ENCODE assay signal across 9 mouse cellular contexts in genomic region chr13:46838551-46838950, GRCm38 (mm10).
A peak's percentile ranks its signal among the peaks of the same experiment; 100 is the strongest.
DNase-seq lines count a peak whose midpoint lies in the region; ATAC-seq and TF ChIP-seq lines count a peak whose summit lies in the region.
"Had no signal": no experiment of that assay in that cellular context is flagged by ENCODE, and none has a peak within 500 bp of the region (broad histone marks: within the 10 kb centered on the region; RNA-seq: fewer than 3 reads in every experiment).

No protein-coding gene starts in this region.

- TF ChIP-seq POLR2A in heart, adult 2 months (IDR thresholded peaks at IDR 0.05; ENCODE audit: insufficient read depth, low read depth, low read length) = no peak
- no peak for TF ChIP-seq POLR2A in thymus, adult 2 months (IDR thresholded peaks at IDR 0.05; ENCODE audit: control insufficient read depth, extremely low read depth, insufficient read depth, low read length, poor library complexity)

- H3K36me3 ChIP-seq in heart, adult 2 months (ENCODE audit: control insufficient read depth, insufficient read depth, low read length) = peaks cover 8% of the 10 kb centered on the region; the same call in 1 of the 2 replicates
- H3K36me3 ChIP-seq in heart, embryonic 12.5 days = peaks cover 17% of the 10 kb centered on the region
- H3K36me3 ChIP-seq in thymus, adult 2 months (ENCODE audit: control insufficient read depth, insufficient read depth, low read length) = no peaks in the 10 kb centered on the region
- H3K36me3 ChIP-seq in forebrain, embryonic 15.5 days = no peaks in the 10 kb centered on the region

- no peaks in the 10 kb centered on the region; the same call in 1 of the 2 replicates for H3K9me3 ChIP-seq in heart, embryonic 12.5 days (replicated peaks)
- no peaks in the 10 kb centered on the region for H3K9me3 ChIP-seq in forebrain, embryonic 15.5 days

- no peaks in the 10 kb centered on the region for H3K27me3 ChIP-seq in heart, adult 2 months (ENCODE audit: control insufficient read depth, insufficient read depth, low read length)
- no peaks in the 10 kb centered on the region for H3K27me3 ChIP-seq in heart, embryonic 12.5 days (replicated peaks)
- H3K27me3 ChIP-seq in thymus, adult 2 months (ENCODE audit: control insufficient read depth, insufficient read depth, low read length) = no peaks in the 10 kb centered on the region
- H3K27me3 ChIP-seq in forebrain, embryonic 15.5 days = no peaks in the 10 kb centered on the region

- no peak for ATAC-seq in heart, embryonic 12.5 days (ENCODE audit: insufficient number of reproducible peaks, low FRiP score)
- ATAC-seq in forebrain, embryonic 15.5 days (replicated peaks) = no peak

- H3K79me2 ChIP-seq in heart, adult 2 months (replicated peaks; ENCODE audit: control insufficient read depth, insufficient read depth, low read length) = no peaks in the 10 kb centered on the region; the same call in 1 of the 2 replicates

- intact Hi-C loops in heart, adult 2 months (cut with DNase I) = loop anchor here (1.0 to 5.0 kb wide), 2 partner anchors 92 to 134 kb away; no protein-coding TSS in a partner anchor

- H3K27ac ChIP-seq in heart, adult 2 months = no peak overlapping the region
- no peak overlapping the region for H3K27ac ChIP-seq in heart, embryonic 12.5 days (ENCODE audit: poor library complexity, severe bottlenecking)
- H3K27ac ChIP-seq in thymus, adult 2 months (ENCODE audit: control insufficient read depth, insufficient read depth, low read length) = no peak overlapping the region
- H3K27ac ChIP-seq in forebrain, embryonic 15.5 days (replicated peaks) = no peak overlapping the region

- no peak overlapping the region for H3K9ac ChIP-seq in heart, adult 2 months (ENCODE audit: low read depth, low read length)
- H3K9ac ChIP-seq in heart, embryonic 12.5 days = no peak overlapping the region
- H3K9ac ChIP-seq in forebrain, embryonic 15.5 days (replicated peaks) = no peak overlapping the region

- peak; percentile 75 for TF ChIP-seq CTCF in heart, adult 2 months (IDR thresholded peaks at IDR 0.05)
- no peak for TF ChIP-seq CTCF in thymus, adult 2 months (IDR thresholded peaks at IDR 0.05; ENCODE audit: borderline replicate concordance, control insufficient read depth, extremely low read depth, insufficient read depth, low read length, poor library complexity)

- WGBS in heart, adult 2 months = 29% methylated on average over 2 of the region's 2 CpGs
- WGBS in heart, embryonic 12.5 days = 62% methylated on average over 2 of the region's 2 CpGs
- 54% methylated on average over 2 of the region's 2 CpGs for WGBS in thymus, adult 2 months
- 70% methylated on average over 2 of the region's 2 CpGs for WGBS in forebrain, embryonic 15.5 days

- TF ChIP-seq EP300 in heart, adult 2 months (IDR thresholded peaks at IDR 0.05; ENCODE audit: insufficient read depth, low read depth, low read length) = no peak

- no peak overlapping the region for H3K4me3 ChIP-seq in heart, adult 2 months
- H3K4me3 ChIP-seq in heart, embryonic 12.5 days = no peak overlapping the region
- no peak overlapping the region for H3K4me3 ChIP-seq in thymus, adult 2 months (ENCODE audit: control insufficient read depth, insufficient read depth, low read length)
- H3K4me3 ChIP-seq in forebrain, embryonic 15.5 days = no peak overlapping the region
- H3K4me3 ChIP-seq: myocyte had no signal

- DNase-seq in heart, adult 2 months = no peak
- DNase-seq in thymus, adult 2 months = peak; percentile 16
- DNase-seq in thymus, postnatal 0 days (ENCODE audit: low spot score) = no peak
- peak; percentile 15 for DNase-seq in c-Kit-positive CD71-positive TER-119-positive erythroid progenitor cells, embryonic 14.5 days (ENCODE audit: low spot score)
- DNase-seq in kidney, postnatal 4 days = peak; percentile 32 to 37
- no peak for DNase-seq in T-cell, adult 2 months (ENCODE audit: low spot score)

- peaks cover 4% of the 10 kb centered on the region for H3K4me1 ChIP-seq in heart, adult 2 months (ENCODE audit: control insufficient read depth, insufficient read depth, low read length)
- H3K4me1 ChIP-seq in heart, embryonic 12.5 days (replicated peaks) = peaks cover 21% of the 10 kb centered on the region
- no peaks in the 10 kb centered on the region for H3K4me1 ChIP-seq in thymus, adult 2 months (replicated peaks; ENCODE audit: control insufficient read depth, insufficient read depth, low read length)
- peaks cover 4% of the 10 kb centered on the region; the same call in 1 of the 2 replicates for H3K4me1 ChIP-seq in forebrain, embryonic 15.5 days

- H3K4me2 ChIP-seq in heart, embryonic 12.5 days = no peak overlapping the region
- no peak overlapping the region for H3K4me2 ChIP-seq in forebrain, embryonic 15.5 days (replicated peaks)

Comparison
In these comparisons a context has a peak if more than half of its experiments do, and no peak if none do; other contexts are left out.
1. DNase-seq: peak in thymus, adult 2 months (single experiment), c-Kit-positive CD71-positive TER-119-positive erythroid progenitor cells, embryonic 14.5 days (single experiment) and kidney, postnatal 4 days (2 of 2); none in heart, adult 2 months (0 of 2), thymus, postnatal 0 days (single experiment) and T-cell, adult 2 months (single experiment).